Mouse (Mus musculus): ENCODE results near the gene Calr3. TPM values are rescaled to one million over a fixed set of nuclear protein-coding genes. Genes with fewer than 3 reads are reported as not detected.

Gene Calr3
- total RNA-seq (2021) = 1 to 10 TPM; 1.4 to 1.6 TPM

GRCm38 (mm10) chr8:72443338-72443993 lies at the start of gene Calr3, which contains the start of gene 1700030K09Rik:
Gene Calr3 (minus strand): TSS chr8:72443870.
Gene 1700030K09Rik (plus strand): TSS chr8:72443880.
- peak; percentile 98 for DNase-seq

GRCm38 (mm10) chr8:72493381-72493780 lies 49.7 kb upstream of the Calr3 start:
- no peak for DNase-seq

GRCm38 (mm10) chr8:72492622-72493081 lies 49.0 kb upstream of the Calr3 start:
- DNase-seq = peak; percentile 99

GRCm38 (mm10) chr8:72491680-72492621 lies 48.3 kb upstream of the Calr3 start, which contains the start of gene Slc35e1:
Gene Slc35e1 (minus strand): TSS chr8:72492614.
- DNase-seq = peak; percentile 20

- peak; percentile 30 for DNase-seq
Observed at GRCm38 (mm10) chr8:72491017-72491416, 47.3 kb upstream of the Calr3 start.

- no peak for DNase-seq
Observed at GRCm38 (mm10) chr8:72487014-72487413, 43.3 kb upstream of the Calr3 start.

- DNase-seq = peak; percentile 43
Observed at GRCm38 (mm10) chr8:72485456-72486199, 42.0 kb upstream of the Calr3 start.

- DNase-seq = peak; percentile 97
Observed at GRCm38 (mm10) chr8:72474826-72475546, 31.3 kb upstream of the Calr3 start, which contains the start of gene Cherp. Gene Cherp (minus strand): TSS chr8:72475226.

- DNase-seq = no peak
Observed at GRCm38 (mm10) chr8:72470684-72471083, 27.0 kb upstream of the Calr3 start.

GRCm38 (mm10) chr8:72469984-72470383 lies 26.3 kb upstream of the Calr3 start:
- DNase-seq = no peak

GRCm38 (mm10) chr8:72469243-72469642 lies 25.6 kb upstream of the Calr3 start:
- DNase-seq = no peak

GRCm38 (mm10) chr8:72464211-72464610 lies 20.5 kb upstream of the Calr3 start:
- DNase-seq = no peak

- DNase-seq = no peak
Observed at GRCm38 (mm10) chr8:72459881-72460533, 16.3 kb upstream of the Calr3 start.

GRCm38 (mm10) chr8:72458457-72458856 lies 14.8 kb upstream of the Calr3 start:
- DNase-seq = no peak

GRCm38 (mm10) chr8:72457806-72458205 lies 14.1 kb upstream of the Calr3 start:
- no peak for DNase-seq

GRCm38 (mm10) chr8:72455317-72455716 lies 11.6 kb upstream of the Calr3 start:
- DNase-seq = no peak

- no peak for DNase-seq
Observed at GRCm38 (mm10) chr8:72453904-72454303, 10.2 kb upstream of the Calr3 start.

- DNase-seq = no peak
Observed at GRCm38 (mm10) chr8:72451516-72451915, 7.8 kb upstream of the Calr3 start.

GRCm38 (mm10) chr8:72445071-72445470 lies 1.4 kb upstream of the Calr3 start:
- no peak for DNase-seq

GRCm38 (mm10) chr8:72443994-72444350 lies 302 bp upstream of the Calr3 start:
- DNase-seq = no peak
